Comparison of ENCODE assay signal across 8 mouse cellular contexts in genomic region chr7:37623903-37624758, GRCm38 (mm10).
DNase-seq lines count a peak whose midpoint lies in the region; ATAC-seq and TF ChIP-seq lines count a peak whose summit lies in the region.

No protein-coding gene starts in this region.

- H3K27me3 ChIP-seq in thymus, adult 2 months (ENCODE audit: control insufficient read depth, insufficient read depth, low read length) = peaks cover 6% of the 10 kb centered on the region; the same call in 1 of the 2 replicates
- no peaks in the 10 kb centered on the region for H3K27me3 ChIP-seq in forebrain, embryonic 15.5 days
- 0 out of 2 replicates have a peak, but pooled peaks cover 7% of the 10 kb centered on the region for H3K27me3 ChIP-seq in lung, embryonic 14.5 days (ENCODE audit: insufficient read depth, low read length)

- no peak for TF ChIP-seq CTCF in thymus, adult 2 months (IDR thresholded peaks at IDR 0.05; ENCODE audit: borderline replicate concordance, control insufficient read depth, extremely low read depth, insufficient read depth, low read length, poor library complexity)
- no peak for TF ChIP-seq CTCF in lung, embryonic 14.5 days (IDR thresholded peaks at IDR 0.05; ENCODE audit: low read depth)

- no peaks in the 10 kb centered on the region for H3K4me1 ChIP-seq in thymus, adult 2 months (replicated peaks; ENCODE audit: control insufficient read depth, insufficient read depth, low read length)
- H3K4me1 ChIP-seq in forebrain, embryonic 15.5 days = peaks cover 52% of the 10 kb centered on the region
- H3K4me1 ChIP-seq in lung, embryonic 14.5 days (ENCODE audit: insufficient read depth) = 0 out of 2 replicates have a peak, but pooled peaks cover 5% of the 10 kb centered on the region

- no peak overlapping the region for H3K27ac ChIP-seq in thymus, adult 2 months (ENCODE audit: control insufficient read depth, insufficient read depth, low read length)
- H3K27ac ChIP-seq in forebrain, embryonic 15.5 days (replicated peaks) = peak overlapping the region; percentile 80
- no peak overlapping the region for H3K27ac ChIP-seq in lung, embryonic 14.5 days (ENCODE audit: low read depth)

- DNase-seq in thymus, postnatal 4 days = peak; percentile 40
- no peak for DNase-seq in thymus, adult 2 months
- peak; percentile 74 for DNase-seq in heart, postnatal 4 days
- DNase-seq in layer of hippocampus, adult 9-11 months = peak; percentile 54
- peak; percentile 76 for DNase-seq in lung, embryonic 14.5 days
- peak; percentile 4 for DNase-seq in ovary, postnatal 10 days (ENCODE audit: low spot score)

- peak overlapping the region; percentile 58 for H3K9ac ChIP-seq in forebrain, embryonic 15.5 days (replicated peaks)
- H3K9ac ChIP-seq in lung, embryonic 14.5 days = peak overlapping the region; percentile 49

- ATAC-seq in forebrain, embryonic 15.5 days (replicated peaks) = peak; percentile 61
- peak; percentile 55; the same call in 1 of the 2 replicates for ATAC-seq in lung, embryonic 14.5 days (ENCODE audit: insufficient read depth)
- no peak for ATAC-seq in erythroblast, adult 5-6 weeks (replicated peaks; ENCODE audit: low FRiP score, poor library complexity, severe bottlenecking)

- H3K4me3 ChIP-seq in thymus, adult 2 months (ENCODE audit: control insufficient read depth, insufficient read depth, low read length) = no peak overlapping the region
- H3K4me3 ChIP-seq in forebrain, embryonic 15.5 days = peak overlapping the region; percentile 49
- peak overlapping the region; percentile 42 for H3K4me3 ChIP-seq in lung, embryonic 14.5 days (ENCODE audit: low read depth, low read length)

- WGBS in thymus, adult 2 months = 3% methylated on average over 61 of the region's 62 CpGs
- under 1% methylated on average over 38 of the region's 62 CpGs for WGBS in forebrain, embryonic 15.5 days
- 1% methylated on average over 54 of the region's 62 CpGs for whole genome bisulfite sequencing in lung, embryonic 14.5 days

- TF ChIP-seq POLR2A in thymus, adult 2 months (IDR thresholded peaks at IDR 0.05; ENCODE audit: control insufficient read depth, extremely low read depth, insufficient read depth, low read length, poor library complexity) = no peak

- peak overlapping the region; percentile 88 for H3K4me2 ChIP-seq in forebrain, embryonic 15.5 days (replicated peaks)
- peak overlapping the region; percentile 83 for H3K4me2 ChIP-seq in lung, embryonic 14.5 days

- H3K9me3 ChIP-seq in forebrain, embryonic 15.5 days = no peaks in the 10 kb centered on the region
- H3K9me3 ChIP-seq in lung, embryonic 14.5 days (ENCODE audit: low read depth, low read length) = no peaks in the 10 kb centered on the region

- no peaks in the 10 kb centered on the region for H3K36me3 ChIP-seq in thymus, adult 2 months (ENCODE audit: control insufficient read depth, insufficient read depth, low read length)
- no peaks in the 10 kb centered on the region for H3K36me3 ChIP-seq in forebrain, embryonic 15.5 days
- no peaks in the 10 kb centered on the region for H3K36me3 ChIP-seq in lung, embryonic 14.5 days (ENCODE audit: insufficient read depth)
